Mouse (Mus musculus): ENCODE measurements around the gene Tpm1. TPM values are rescaled to one million over a fixed set of nuclear protein-coding genes. Genes with fewer than 3 reads are reported as not detected.

Tpm1 gene
- polyA plus RNA-seq, 1 experiment from 2014 or later, result 369 TPM

- Histone ChIP-seq H3K27ac (replicated peaks) (0 out of 2 replicates have a peak overlapping the region, but pooled peaks have one; percentile 2), H3K4me3 (no peak overlapping the region)
- WGBS, result 67% methylated on average over 11 of the region's 11 CpGs
These were observed 60.9 kb downstream of the Tpm1 start for GRCm38 (mm10) chr9:66988198-66988887.

GRCm38 (mm10) chr9:66985377-66985776 lies 63.8 kb downstream of the Tpm1 start:
- H3K4me1 ChIP-seq, result peaks cover 28% of the 10 kb centered on the region
- H3K36me3 ChIP-seq (replicated peaks), result no peaks in the 10 kb centered on the region
- WGBS, result 82% methylated on average over 7 of the region's 7 CpGs
- no peak for DNase-seq (ENCODE audit: low spot score)
- no peak overlapping the region for H3K4me3 ChIP-seq
- H3K9me3 ChIP-seq, result no peaks in the 10 kb centered on the region
- no peak overlapping the region for H3K27ac ChIP-seq (replicated peaks)
- H3K27me3 ChIP-seq (replicated peaks; ENCODE audit: low read depth, poor library complexity, severe bottlenecking), result no peaks in the 10 kb centered on the region

More at GRCm38 (mm10) chr9:66988198-66988887, 60.9 kb downstream of the Tpm1 start:
- H3K27me3 ChIP-seq (replicated peaks; ENCODE audit: low read depth, poor library complexity, severe bottlenecking), result no peaks in the 10 kb centered on the region
- no peak for DNase-seq (ENCODE audit: low spot score)
- peaks cover 35% of the 10 kb centered on the region for H3K4me1 ChIP-seq
- no peaks in the 10 kb centered on the region for H3K9me3 ChIP-seq
- H3K36me3 ChIP-seq (replicated peaks), result no peaks in the 10 kb centered on the region

GRCm38 (mm10) chr9:66982085-66982484 lies 67.1 kb downstream of the Tpm1 start:
- H3K4me3 ChIP-seq, result no peak overlapping the region
- 83% methylated on average over 7 of the region's 7 CpGs for WGBS
- DNase-seq (ENCODE audit: low spot score), result no peak
- H3K9me3 ChIP-seq, result no peaks in the 10 kb centered on the region
- no peak overlapping the region for H3K27ac ChIP-seq (replicated peaks)
- H3K36me3 ChIP-seq (replicated peaks), result no peaks in the 10 kb centered on the region
- no peaks in the 10 kb centered on the region for H3K27me3 ChIP-seq (replicated peaks; ENCODE audit: low read depth, poor library complexity, severe bottlenecking)
- H3K4me1 ChIP-seq, result peaks cover 8% of the 10 kb centered on the region

- Histone ChIP-seq H3K4me3 (no peak overlapping the region), H3K36me3 (replicated peaks) (no peaks in the 10 kb centered on the region), H3K9me3 (no peaks in the 10 kb centered on the region), H3K27ac (replicated peaks) (no peak overlapping the region), H3K27me3 (replicated peaks; ENCODE audit: low read depth, poor library complexity, severe bottlenecking) (peaks cover 7% of the 10 kb centered on the region), H3K4me1 (peaks cover 11% of the 10 kb centered on the region)
- DNase-seq (ENCODE audit: low spot score), result peak; percentile 76
- WGBS, result 15% methylated on average over 5 of the region's 5 CpGs
These were observed 68.7 kb downstream of the Tpm1 start for GRCm38 (mm10) chr9:66980458-66980857.

- Histone ChIP-seq H3K27ac (replicated peaks) (no peak overlapping the region), H3K36me3 (replicated peaks) (no peaks in the 10 kb centered on the region), H3K4me3 (no peak overlapping the region), H3K27me3 (replicated peaks; ENCODE audit: low read depth, poor library complexity, severe bottlenecking) (peaks cover 7% of the 10 kb centered on the region), H3K4me1 (peaks cover 22% of the 10 kb centered on the region), H3K9me3 (no peaks in the 10 kb centered on the region)
- DNase-seq (ENCODE audit: low spot score), result no peak
- 85% methylated on average over 1 of the region's 1 CpGs for WGBS
These were observed 70.7 kb downstream of the Tpm1 start for GRCm38 (mm10) chr9:66978468-66978867.

- Histone ChIP-seq H3K4me3 (no peak overlapping the region), H3K27me3 (replicated peaks; ENCODE audit: low read depth, poor library complexity, severe bottlenecking) (peaks cover 7% of the 10 kb centered on the region), H3K27ac (replicated peaks) (no peak overlapping the region), H3K36me3 (replicated peaks) (no peaks in the 10 kb centered on the region), H3K9me3 (no peaks in the 10 kb centered on the region), H3K4me1 (peaks cover 22% of the 10 kb centered on the region)
- 90% methylated on average over 1 of the region's 1 CpGs for WGBS
- no peak for DNase-seq (ENCODE audit: low spot score)
These were observed 71.2 kb downstream of the Tpm1 start for GRCm38 (mm10) chr9:66977982-66978381.

- Histone ChIP-seq H3K36me3 (replicated peaks) (no peaks in the 10 kb centered on the region), H3K4me3 (no peak overlapping the region), H3K27ac (replicated peaks) (no peak overlapping the region), H3K9me3 (no peaks in the 10 kb centered on the region), H3K4me1 (peaks cover 22% of the 10 kb centered on the region), H3K27me3 (replicated peaks; ENCODE audit: low read depth, poor library complexity, severe bottlenecking) (peaks cover 7% of the 10 kb centered on the region)
- no peak for DNase-seq (ENCODE audit: low spot score)
- 80% methylated on average over 5 of the region's 5 CpGs for WGBS
These were observed 72.1 kb downstream of the Tpm1 start for GRCm38 (mm10) chr9:66977121-66977520.

- peaks cover 7% of the 10 kb centered on the region for H3K27me3 ChIP-seq (replicated peaks; ENCODE audit: low read depth, poor library complexity, severe bottlenecking)
- peak; percentile 98 for DNase-seq (ENCODE audit: low spot score)
- no peaks in the 10 kb centered on the region for H3K9me3 ChIP-seq
- 1% methylated on average over 32 of the region's 32 CpGs for WGBS
- H3K36me3 ChIP-seq (replicated peaks), result peaks cover 9% of the 10 kb centered on the region
- H3K27ac ChIP-seq (replicated peaks), result peak within 1 kb of the TSS; percentile 87
- H3K4me1 ChIP-seq, result peaks cover 22% of the 10 kb centered on the region
- peak within 1 kb of the TSS; percentile 98 for H3K4me3 ChIP-seq
These were observed 74.0 kb downstream of the Tpm1 start, which contains the start of gene Lactb for GRCm38 (mm10) chr9:66975239-66975645. Gene Lactb (minus strand): TSS chr9:66975484.

GRCm38 (mm10) chr9:66974721-66975225 lies 74.4 kb downstream of the Tpm1 start:
- peak; percentile 92 for DNase-seq (ENCODE audit: low spot score)
- H3K36me3 ChIP-seq (replicated peaks), result peaks cover 14% of the 10 kb centered on the region
- peaks cover 22% of the 10 kb centered on the region for H3K4me1 ChIP-seq
- WGBS, result under 1% methylated on average over 41 of the region's 41 CpGs
- H3K27me3 ChIP-seq (replicated peaks; ENCODE audit: low read depth, poor library complexity, severe bottlenecking), result peaks cover 7% of the 10 kb centered on the region
- no peaks in the 10 kb centered on the region for H3K9me3 ChIP-seq
- peak overlapping the region; percentile 87 for H3K27ac ChIP-seq (replicated peaks)
- H3K4me3 ChIP-seq, result peak overlapping the region; percentile 98

Other genes starting within 250 kb of the Tpm1 start
- gene Aph1c, start 214.7 kb downstream of the Tpm1 start, polyA plus RNA-seq (2016; fragmentation: Nextera tagmentation; extraction: Ambion mirVana), result 1.7 and 1.8 TPM in 2 replicates
- gene Rab8b, start 129.7 kb downstream of the Tpm1 start, polyA plus RNA-seq (2016; fragmentation: Nextera tagmentation; extraction: Ambion mirVana), result 21.4 and 23.9 TPM in 2 replicates
- 777 and 806 TPM in 2 replicates for gene Rps27l, start 103.3 kb downstream of the Tpm1 start, polyA plus RNA-seq (2016; fragmentation: Nextera tagmentation; extraction: Ambion mirVana)
- 9.0 and 9.8 TPM in 2 replicates for gene Lactb, start 73.9 kb downstream of the Tpm1 start, polyA plus RNA-seq (2016; fragmentation: Nextera tagmentation; extraction: Ambion mirVana)